Mouse (Mus musculus): ENCODE results near the gene Trpm8. TPM values are rescaled to one million over a fixed set of nuclear protein-coding genes. Genes with fewer than 3 reads are reported as not detected.

The Trpm8 gene
- polyA plus RNA-seq, 1 experiment from 2014 or later: 0.04 TPM

- ATAC-seq (ENCODE audit: insufficient number of reproducible peaks, insufficient read depth, low FRiP score, low read depth): no peak
- H3K4me2 ChIP-seq (ENCODE audit: low read length): no peak overlapping the region
- no peak overlapping the region for H3K9ac ChIP-seq (ENCODE audit: low read length)
- 69% methylated on average over 7 of the region's 7 CpGs for WGBS
- H3K9me3 ChIP-seq (ENCODE audit: control insufficient read depth, low read length): peaks cover 95% of the 10 kb centered on the region
- no peaks in the 10 kb centered on the region for H3K4me1 ChIP-seq (ENCODE audit: control insufficient read depth in 2 of 2, insufficient read depth in 2 of 2, low read length in 2 of 2)
- H3K27me3 ChIP-seq (ENCODE audit: control insufficient read depth, insufficient read depth, low read length): no peaks in the 10 kb centered on the region
- H3K36me3 ChIP-seq (ENCODE audit: control insufficient read depth, insufficient read depth, low read length): no peaks in the 10 kb centered on the region
- H3K4me3 ChIP-seq (ENCODE audit: control insufficient read depth in 1 of 2, insufficient read depth in 1 of 2, low read depth in 1 of 2, low read length in 2 of 2): no peak overlapping the region
- H3K27ac ChIP-seq (replicated peaks in 1 of 2; ENCODE audit: control insufficient read depth in 1 of 2, insufficient read depth in 1 of 2, low read depth in 2 of 2, low read length in 2 of 2): no peak overlapping the region
Observed at GRCm38 (mm10) chr1:88249596-88249995, 27.9 kb upstream of the Trpm8 start.

- Histone ChIP-seq H3K27me3 (ENCODE audit: control insufficient read depth, insufficient read depth, low read length) (no peaks in the 10 kb centered on the region), H3K9me3 (ENCODE audit: control insufficient read depth, low read length) (peaks cover 95% of the 10 kb centered on the region), H3K4me2 (ENCODE audit: low read length) (no peak overlapping the region), H3K4me1 (ENCODE audit: control insufficient read depth in 2 of 2, insufficient read depth in 2 of 2, low read length in 2 of 2) (no peaks in the 10 kb centered on the region), H3K9ac (ENCODE audit: low read length) (no peak overlapping the region), H3K4me3 (ENCODE audit: control insufficient read depth in 1 of 2, insufficient read depth in 1 of 2, low read depth in 1 of 2, low read length in 2 of 2) (no peak overlapping the region), H3K27ac (replicated peaks in 1 of 2; ENCODE audit: control insufficient read depth in 1 of 2, insufficient read depth in 1 of 2, low read depth in 2 of 2, low read length in 2 of 2) (no peak overlapping the region), H3K36me3 (ENCODE audit: control insufficient read depth, insufficient read depth, low read length) (no peaks in the 10 kb centered on the region)
- WGBS: 70% methylated on average over 5 of the region's 5 CpGs
- no peak for ATAC-seq (ENCODE audit: insufficient number of reproducible peaks, insufficient read depth, low FRiP score, low read depth)
Observed at GRCm38 (mm10) chr1:88250023-88250422, 27.4 kb upstream of the Trpm8 start.

GRCm38 (mm10) chr1:88253106-88253505 is 24.4 kb upstream of the Trpm8 start:
- Histone ChIP-seq H3K9ac (ENCODE audit: low read length) (no peak overlapping the region), H3K27me3 (ENCODE audit: control insufficient read depth, insufficient read depth, low read length) (no peaks in the 10 kb centered on the region), H3K4me2 (ENCODE audit: low read length) (no peak overlapping the region), H3K27ac (replicated peaks in 1 of 2; ENCODE audit: control insufficient read depth in 1 of 2, insufficient read depth in 1 of 2, low read depth in 2 of 2, low read length in 2 of 2) (no peak overlapping the region), H3K4me3 (ENCODE audit: control insufficient read depth in 1 of 2, insufficient read depth in 1 of 2, low read depth in 1 of 2, low read length in 2 of 2) (no peak overlapping the region), H3K4me1 (ENCODE audit: control insufficient read depth in 2 of 2, insufficient read depth in 2 of 2, low read length in 2 of 2) (no peaks in the 10 kb centered on the region), H3K36me3 (ENCODE audit: control insufficient read depth, insufficient read depth, low read length) (no peaks in the 10 kb centered on the region), H3K9me3 (ENCODE audit: control insufficient read depth, low read length) (peaks cover 87% of the 10 kb centered on the region)
- WGBS: 70% methylated on average over 8 of the region's 8 CpGs
- ATAC-seq (ENCODE audit: insufficient number of reproducible peaks, insufficient read depth, low FRiP score, low read depth): no peak

- H3K27me3 ChIP-seq (ENCODE audit: control insufficient read depth, insufficient read depth, low read length): no peaks in the 10 kb centered on the region
- no peaks in the 10 kb centered on the region for H3K4me1 ChIP-seq (ENCODE audit: control insufficient read depth in 2 of 2, insufficient read depth in 2 of 2, low read length in 2 of 2)
- no peak overlapping the region for H3K4me2 ChIP-seq (ENCODE audit: low read length)
- no peak overlapping the region for H3K9ac ChIP-seq (ENCODE audit: low read length)
- 61% methylated on average over 6 of the region's 6 CpGs for WGBS
- H3K4me3 ChIP-seq (ENCODE audit: control insufficient read depth in 1 of 2, insufficient read depth in 1 of 2, low read depth in 1 of 2, low read length in 2 of 2): no peak overlapping the region
- peaks cover 82% of the 10 kb centered on the region for H3K9me3 ChIP-seq (ENCODE audit: control insufficient read depth, low read length)
- no peak for ATAC-seq (ENCODE audit: insufficient number of reproducible peaks, insufficient read depth, low FRiP score, low read depth)
- no peak overlapping the region for H3K27ac ChIP-seq (replicated peaks in 1 of 2; ENCODE audit: control insufficient read depth in 1 of 2, insufficient read depth in 1 of 2, low read depth in 2 of 2, low read length in 2 of 2)
- no peaks in the 10 kb centered on the region for H3K36me3 ChIP-seq (ENCODE audit: control insufficient read depth, insufficient read depth, low read length)
Observed at GRCm38 (mm10) chr1:88253540-88253939, 23.9 kb upstream of the Trpm8 start.

GRCm38 (mm10) chr1:88254793-88255465 is 22.5 kb upstream of the Trpm8 start:
- Histone ChIP-seq H3K4me3 (ENCODE audit: control insufficient read depth in 1 of 2, insufficient read depth in 1 of 2, low read depth in 1 of 2, low read length in 2 of 2) (no peak overlapping the region), H3K4me1 (ENCODE audit: control insufficient read depth in 2 of 2, insufficient read depth in 2 of 2, low read length in 2 of 2) (peaks cover 6 to 7% of the 10 kb centered on the region in 2 experiments), H3K9ac (ENCODE audit: low read length) (no peak overlapping the region), H3K27ac (replicated peaks in 1 of 2; ENCODE audit: control insufficient read depth in 1 of 2, insufficient read depth in 1 of 2, low read depth in 2 of 2, low read length in 2 of 2) (no peak overlapping the region), H3K4me2 (ENCODE audit: low read length) (no peak overlapping the region), H3K9me3 (ENCODE audit: control insufficient read depth, low read length) (peaks cover 68% of the 10 kb centered on the region), H3K36me3 (ENCODE audit: control insufficient read depth, insufficient read depth, low read length) (no peaks in the 10 kb centered on the region), H3K27me3 (ENCODE audit: control insufficient read depth, insufficient read depth, low read length) (no peaks in the 10 kb centered on the region)
- peak; percentile 1; the same call in 1 of the 2 replicates for ATAC-seq (ENCODE audit: insufficient number of reproducible peaks, insufficient read depth, low FRiP score, low read depth)
- 76% methylated on average over 12 of the region's 12 CpGs for WGBS

- ATAC-seq (ENCODE audit: insufficient number of reproducible peaks, insufficient read depth, low FRiP score, low read depth): peak; percentile 0; the same call in 1 of the 2 replicates
- peaks cover 5% of the 10 kb centered on the region; the same call in 1 of the 2 replicates for H3K36me3 ChIP-seq (ENCODE audit: control insufficient read depth, insufficient read depth, low read length)
- H3K27me3 ChIP-seq (ENCODE audit: control insufficient read depth, insufficient read depth, low read length): no peaks in the 10 kb centered on the region
- H3K9me3 ChIP-seq (ENCODE audit: control insufficient read depth, low read length): peaks cover 63% of the 10 kb centered on the region
- H3K4me2 ChIP-seq (ENCODE audit: low read length): no peak overlapping the region
- peaks cover 6 to 7% of the 10 kb centered on the region in 2 experiments for H3K4me1 ChIP-seq (ENCODE audit: control insufficient read depth in 2 of 2, insufficient read depth in 2 of 2, low read length in 2 of 2)
- WGBS: 54% methylated on average over 2 of the region's 2 CpGs
- no peak overlapping the region for H3K4me3 ChIP-seq (ENCODE audit: control insufficient read depth in 1 of 2, insufficient read depth in 1 of 2, low read depth in 1 of 2, low read length in 2 of 2)
- H3K27ac ChIP-seq (replicated peaks in 1 of 2; ENCODE audit: control insufficient read depth in 1 of 2, insufficient read depth in 1 of 2, low read depth in 2 of 2, low read length in 2 of 2): no peak overlapping the region
- H3K9ac ChIP-seq (ENCODE audit: low read length): no peak overlapping the region
Observed at GRCm38 (mm10) chr1:88255466-88255857, 22.0 kb upstream of the Trpm8 start.

GRCm38 (mm10) chr1:88255989-88256754 is 21.3 kb upstream of the Trpm8 start:
- peaks cover 56% of the 10 kb centered on the region for H3K9me3 ChIP-seq (ENCODE audit: control insufficient read depth, low read length)
- H3K4me3 ChIP-seq (ENCODE audit: control insufficient read depth in 1 of 2, insufficient read depth in 1 of 2, low read depth in 1 of 2, low read length in 2 of 2): no peak overlapping the region
- no peak overlapping the region for H3K4me2 ChIP-seq (ENCODE audit: low read length)
- H3K36me3 ChIP-seq (ENCODE audit: control insufficient read depth, insufficient read depth, low read length): peaks cover 12% of the 10 kb centered on the region
- no peaks in the 10 kb centered on the region for H3K27me3 ChIP-seq (ENCODE audit: control insufficient read depth, insufficient read depth, low read length)
- ATAC-seq (ENCODE audit: insufficient number of reproducible peaks, insufficient read depth, low FRiP score, low read depth): no peak
- H3K9ac ChIP-seq (ENCODE audit: low read length): no peak overlapping the region
- 74% methylated on average over 13 of the region's 13 CpGs for WGBS
- H3K4me1 ChIP-seq (ENCODE audit: control insufficient read depth in 2 of 2, insufficient read depth in 2 of 2, low read length in 2 of 2): peaks cover 6 to 7% of the 10 kb centered on the region in 2 experiments
- no peak overlapping the region for H3K27ac ChIP-seq (replicated peaks in 1 of 2; ENCODE audit: control insufficient read depth in 1 of 2, insufficient read depth in 1 of 2, low read depth in 2 of 2, low read length in 2 of 2)
